Mouse (Mus musculus) naive thymus-derived CD4-positive, alpha-beta T cell, adult 5 months (primary cell): ENCODE data around the gene Dcn. TPM values are rescaled to one million over a fixed set of nuclear protein-coding genes. Genes with fewer than 3 reads are reported as not detected.

Experiments
- polyA plus RNA-seq: library from polyadenylated mRNA; unstranded; fragments of 100-300 nt; shearing (Covaris generic); gene quantifications from one replicate; pipeline ENCODE4 v1.2.1, GENCODE M21; 2017

Gene Dcn
- polyA plus RNA-seq, result not detected

GRCm38 (mm10) chr10:97479004-97479766 lies at the start of gene Dcn:
Dcn (plus strand) TSS chr10:97479609.

GRCm38 (mm10) chr10:97564957-97565856 lies 85.8 kb downstream of the Dcn start, which contains the start of gene Lum:
Lum (plus strand) TSS chr10:97565128.

Other genes with a start within 250 kb of the Dcn start
- gene Lum, start 85.5 kb downstream of the Dcn start, polyA plus RNA-seq, result not detected
- gene Kera, start 127.3 kb downstream of the Dcn start, polyA plus RNA-seq, result not detected
- gene Epyc, start 164.5 kb downstream of the Dcn start, polyA plus RNA-seq, result not detected
- not detected for gene Ccer1, start 213.4 kb downstream of the Dcn start, polyA plus RNA-seq
- 0.30 TPM for gene C030005K15Rik, start 247.1 kb downstream of the Dcn start, polyA plus RNA-seq